Mouse (Mus musculus): ENCODE measurements around the gene E330021D16Rik.

The E330021D16Rik gene

GRCm38 (mm10) chr6:136421059-136421458, 5.7 kb upstream of the E330021D16Rik start:
- DNase-seq, result no peak

GRCm38 (mm10) chr6:136418889-136419835, 3.8 kb upstream of the E330021D16Rik start:
- no peak for DNase-seq

- no peak for DNase-seq
Measured at GRCm38 (mm10) chr6:136418333-136418848, 3.0 kb upstream of the E330021D16Rik start.

- no peak for DNase-seq
Measured at GRCm38 (mm10) chr6:136417864-136418263, 2.5 kb upstream of the E330021D16Rik start.

- DNase-seq, result no peak
Measured at GRCm38 (mm10) chr6:136413856-136414362, 1.5 kb downstream of the E330021D16Rik start.

- no peak for DNase-seq
Measured at GRCm38 (mm10) chr6:136407608-136408192, 7.7 kb downstream of the E330021D16Rik start.

GRCm38 (mm10) chr6:136396860-136397259, 18.5 kb downstream of the E330021D16Rik start:
- no peak for DNase-seq

GRCm38 (mm10) chr6:136390262-136390661, 25.1 kb downstream of the E330021D16Rik start:
- no peak for DNase-seq

GRCm38 (mm10) chr6:136385287-136385686, 30.1 kb downstream of the E330021D16Rik start:
- DNase-seq, result no peak

GRCm38 (mm10) chr6:136383218-136383617, 32.2 kb downstream of the E330021D16Rik start:
- DNase-seq, result no peak

- no peak for DNase-seq
Measured at GRCm38 (mm10) chr6:136376097-136376496, 39.3 kb downstream of the E330021D16Rik start.

GRCm38 (mm10) chr6:136364430-136365098, 50.8 kb downstream of the E330021D16Rik start:
- no peak for DNase-seq

GRCm38 (mm10) chr6:136364008-136364407, 51.4 kb downstream of the E330021D16Rik start:
- no peak for DNase-seq

- DNase-seq, result no peak
Measured at GRCm38 (mm10) chr6:136363313-136363712, 52.1 kb downstream of the E330021D16Rik start.

GRCm38 (mm10) chr6:136358471-136358870, 56.9 kb downstream of the E330021D16Rik start:
- no peak for DNase-seq

GRCm38 (mm10) chr6:136353399-136354184, 61.8 kb downstream of the E330021D16Rik start:
- DNase-seq, result no peak
